Mouse (Mus musculus): ENCODE measurements around the gene Olfml2a. TPM values are rescaled to one million over a fixed set of nuclear protein-coding genes. Genes with fewer than 3 reads are reported as not detected.

The Olfml2a gene
- total RNA-seq, 1 experiment from 2014 or later: not detected

DNA sequence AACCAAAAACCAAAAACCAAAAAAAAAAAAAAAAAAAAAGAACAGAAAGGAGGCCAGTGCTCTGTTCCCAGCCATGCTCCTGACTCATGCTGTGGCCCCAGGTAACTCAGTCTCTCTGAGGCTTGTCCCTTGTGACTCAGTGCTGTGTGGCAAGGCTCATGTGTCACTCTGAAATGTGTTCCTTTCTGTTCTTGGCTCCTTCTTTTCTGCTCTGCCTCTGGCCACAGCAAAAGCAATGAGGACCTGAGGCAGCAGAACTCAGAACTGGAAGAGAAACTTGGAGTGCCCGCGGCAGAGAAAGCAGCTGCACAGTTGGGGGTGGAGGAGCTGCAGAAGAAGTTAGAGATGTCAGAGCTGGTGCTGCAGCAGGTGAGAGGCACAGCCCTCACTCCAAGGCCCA, 42.4 kb downstream of the Olfml2a start:
- no peak for ATAC-seq (replicated peaks; ENCODE audit: insufficient number of reproducible peaks, low FRiP score, low TSS enrichment, poor library complexity, severe bottlenecking)

DNA sequence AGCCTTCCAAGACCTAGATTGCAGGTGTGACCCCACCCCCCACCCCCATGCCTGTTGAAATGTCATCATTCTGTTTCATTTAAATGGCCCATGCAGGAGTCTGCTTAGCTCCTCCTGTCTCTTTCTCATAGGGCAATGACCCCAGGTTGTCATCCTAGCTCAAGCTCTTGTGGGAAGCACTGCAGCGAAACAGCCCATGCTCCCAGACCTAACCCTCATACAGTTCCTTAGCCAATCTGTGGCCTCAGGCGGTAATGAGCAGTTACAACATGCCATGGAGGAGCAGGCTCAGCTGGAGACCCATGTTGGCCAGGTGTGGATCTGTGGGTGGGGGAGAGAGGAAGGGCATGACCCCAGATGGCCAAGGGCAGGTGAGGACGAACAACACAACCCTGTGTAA, 43.4 kb downstream of the Olfml2a start:
- no peak for ATAC-seq (replicated peaks; ENCODE audit: insufficient number of reproducible peaks, low FRiP score, low TSS enrichment, poor library complexity, severe bottlenecking)

DNA sequence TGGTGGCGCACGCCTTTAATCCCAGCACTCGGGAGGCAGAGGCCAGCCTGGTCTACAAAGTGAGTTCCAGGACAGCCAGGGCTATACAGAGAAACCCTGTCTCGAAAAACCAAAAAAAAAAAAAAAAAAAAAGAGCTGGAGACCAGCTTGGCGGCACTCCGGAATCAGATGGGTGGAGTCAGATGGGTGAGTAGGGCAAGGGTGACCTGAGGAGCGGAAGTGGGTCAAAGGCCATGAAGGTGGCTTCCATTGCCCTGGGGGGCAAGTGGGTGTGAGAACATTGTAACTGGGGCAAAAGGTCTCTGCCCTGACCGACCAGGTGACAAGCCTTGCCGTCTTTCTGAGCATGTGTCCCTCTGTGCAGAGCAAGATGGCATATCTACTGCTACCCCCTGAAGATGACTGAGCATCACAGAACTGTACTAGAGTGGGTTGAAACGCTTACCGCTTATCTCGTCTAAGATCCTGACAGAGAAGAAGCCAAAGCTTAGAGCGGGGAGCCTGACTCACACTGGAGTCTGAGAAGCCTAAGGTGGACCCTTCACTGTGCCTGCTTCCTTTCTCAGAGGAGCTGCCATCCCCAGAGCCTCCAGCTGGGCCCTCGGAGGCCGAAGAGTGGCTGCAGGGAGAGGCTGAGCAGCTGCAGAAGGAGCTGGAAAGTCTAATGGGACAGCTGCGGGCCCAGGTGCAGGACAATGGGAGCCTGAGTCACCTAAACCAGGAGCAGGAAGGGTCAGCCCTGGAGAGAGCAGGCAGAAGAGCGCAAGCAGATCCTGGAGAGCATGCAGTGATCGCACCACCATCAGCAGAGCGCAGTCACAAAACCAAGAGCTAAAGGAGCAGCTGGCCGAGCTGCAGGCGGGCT, 44.4 kb downstream of the Olfml2a start:
- ATAC-seq (replicated peaks; ENCODE audit: insufficient number of reproducible peaks, low FRiP score, low TSS enrichment, poor library complexity, severe bottlenecking): no peak

DNA sequence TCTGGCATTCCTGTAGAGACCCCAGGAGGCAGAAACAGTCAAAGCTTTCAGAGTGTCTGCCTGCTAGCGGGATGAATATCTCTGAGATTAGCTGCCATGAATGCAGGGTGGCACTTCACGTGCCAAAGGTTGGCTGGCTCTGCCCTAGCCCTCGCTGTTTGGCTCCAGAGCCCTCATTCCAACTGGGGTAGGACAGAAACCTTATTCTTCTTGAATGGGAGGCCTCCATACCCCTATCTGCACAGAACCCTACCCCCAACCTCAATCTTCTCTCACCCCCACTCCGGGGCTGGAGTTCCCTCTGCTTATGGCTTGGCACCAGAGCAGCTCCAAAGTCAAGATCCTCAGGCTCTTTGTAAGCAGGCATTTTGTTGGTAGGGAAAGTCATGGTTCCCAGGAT, 46.1 kb downstream of the Olfml2a start:
- ATAC-seq (replicated peaks; ENCODE audit: insufficient number of reproducible peaks, low FRiP score, low TSS enrichment, poor library complexity, severe bottlenecking): no peak

DNA sequence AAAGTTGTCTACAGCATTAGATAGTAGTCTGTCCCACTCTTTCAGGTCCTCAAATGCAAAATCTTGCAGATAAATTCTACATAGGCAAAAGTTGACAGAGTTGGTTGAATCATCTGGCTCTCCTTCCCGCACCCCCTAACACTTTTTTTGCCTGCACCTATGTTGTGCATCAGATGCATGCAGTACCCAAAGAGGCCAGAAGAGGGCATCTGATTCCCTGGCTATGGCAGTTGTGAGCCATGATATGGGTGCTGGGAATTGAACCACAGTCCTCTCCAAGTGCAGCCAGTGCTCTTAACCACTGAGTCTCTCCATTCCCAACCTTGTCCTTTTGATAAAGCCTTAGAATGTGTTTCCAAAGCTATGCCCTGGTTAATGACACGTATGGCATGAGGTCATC, 51.7 kb downstream of the Olfml2a start:
- ATAC-seq (replicated peaks; ENCODE audit: insufficient number of reproducible peaks, low FRiP score, low TSS enrichment, poor library complexity, severe bottlenecking): no peak

DNA sequence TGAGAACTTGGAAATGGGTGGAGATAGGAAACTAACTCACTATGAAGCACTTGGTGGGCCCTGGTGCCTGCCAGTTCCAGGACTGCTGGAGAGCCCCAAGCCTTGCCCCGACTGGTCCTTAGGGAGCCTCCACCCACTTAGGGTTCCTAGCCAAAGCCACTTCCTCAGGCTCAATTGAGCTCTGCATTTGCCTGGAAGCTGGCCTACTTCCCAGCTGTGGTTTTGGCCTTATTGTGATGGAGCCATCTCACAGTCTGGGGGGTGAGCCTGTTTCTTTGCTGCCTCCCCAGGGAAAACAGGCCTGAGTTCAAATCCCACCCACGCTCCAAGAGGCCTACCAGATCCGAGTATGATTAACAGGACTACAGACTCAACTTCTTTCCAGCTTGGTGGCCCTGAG, 54.8 kb downstream of the Olfml2a start:
- ATAC-seq (replicated peaks; ENCODE audit: insufficient number of reproducible peaks, low FRiP score, low TSS enrichment, poor library complexity, severe bottlenecking): no peak

DNA sequence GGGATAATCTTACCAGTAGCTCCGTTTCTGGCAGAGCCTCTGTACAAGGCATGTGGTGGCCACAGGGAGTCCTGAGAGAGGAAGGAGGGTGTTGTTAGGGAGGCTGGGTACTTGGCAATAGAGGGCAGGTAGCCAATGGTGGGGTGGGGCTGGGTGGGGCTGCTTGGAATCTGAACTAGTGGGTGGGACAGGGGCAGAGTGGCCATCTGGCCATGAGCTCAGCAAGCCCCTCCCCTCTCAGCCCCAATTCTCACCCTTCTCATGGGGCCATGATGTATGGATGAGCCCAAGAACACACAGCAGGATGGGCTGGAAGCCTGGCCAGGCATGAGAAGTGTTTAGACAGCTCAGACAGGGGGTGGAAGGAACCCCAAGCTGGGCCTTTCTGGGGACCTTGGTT, 55.6 kb downstream of the Olfml2a start:
- no peak for ATAC-seq (replicated peaks; ENCODE audit: insufficient number of reproducible peaks, low FRiP score, low TSS enrichment, poor library complexity, severe bottlenecking)

DNA sequence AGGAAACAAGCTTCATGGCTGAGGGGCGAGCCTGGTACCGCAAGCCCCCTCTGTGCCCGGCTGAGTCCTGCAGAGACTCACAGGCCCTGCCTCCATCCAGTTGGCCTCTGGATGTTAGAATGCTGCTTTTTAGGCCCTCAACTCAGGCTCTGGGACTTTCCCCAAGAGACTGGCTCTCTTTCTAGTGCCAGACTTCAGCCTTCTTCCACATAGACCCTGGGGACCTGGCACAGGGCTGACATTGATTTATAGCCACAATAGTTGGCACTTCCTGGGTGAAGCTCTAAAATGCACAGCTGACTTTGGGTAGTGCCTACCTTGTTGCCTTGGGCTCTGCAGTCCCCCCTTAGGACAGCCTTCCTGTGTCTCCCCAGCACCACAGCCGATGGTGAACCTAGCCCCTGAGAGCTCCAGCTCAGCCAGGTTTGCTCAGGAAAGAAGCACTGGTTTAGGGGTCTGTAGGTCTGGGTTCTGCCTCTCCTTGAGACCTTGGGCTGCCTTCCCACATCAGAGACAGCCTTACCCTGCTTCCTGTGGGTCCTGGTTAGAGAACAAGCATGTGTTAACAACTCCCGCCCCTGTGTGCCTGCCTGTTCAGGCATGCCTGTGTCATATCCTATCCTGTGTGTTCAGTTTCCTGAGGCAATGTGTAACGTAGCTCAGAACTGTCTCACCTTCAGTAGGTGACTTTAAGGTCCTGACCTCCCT, 56.2 kb downstream of the Olfml2a start:
- ATAC-seq (replicated peaks; ENCODE audit: insufficient number of reproducible peaks, low FRiP score, low TSS enrichment, poor library complexity, severe bottlenecking): no peak

DNA sequence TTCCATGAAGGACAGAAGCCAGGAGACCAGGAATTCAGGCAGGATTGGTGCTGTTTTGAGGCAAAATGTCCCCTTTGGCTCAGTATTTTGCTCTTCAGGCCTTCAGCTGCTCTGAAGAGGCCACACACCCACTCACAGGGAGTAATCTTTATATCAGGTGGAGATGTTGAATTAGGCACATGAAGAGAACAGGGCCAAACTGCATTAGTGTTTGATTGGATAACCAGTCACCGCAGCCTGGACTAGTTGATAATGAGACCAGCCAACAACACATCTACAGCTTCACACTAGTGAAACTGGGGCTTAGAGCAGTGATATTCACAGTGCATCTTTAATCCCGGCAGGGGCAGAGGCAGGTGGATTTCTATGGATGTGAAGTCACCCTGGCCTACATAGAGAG, 57.2 kb downstream of the Olfml2a start:
- no peak for ATAC-seq (replicated peaks; ENCODE audit: insufficient number of reproducible peaks, low FRiP score, low TSS enrichment, poor library complexity, severe bottlenecking)

DNA sequence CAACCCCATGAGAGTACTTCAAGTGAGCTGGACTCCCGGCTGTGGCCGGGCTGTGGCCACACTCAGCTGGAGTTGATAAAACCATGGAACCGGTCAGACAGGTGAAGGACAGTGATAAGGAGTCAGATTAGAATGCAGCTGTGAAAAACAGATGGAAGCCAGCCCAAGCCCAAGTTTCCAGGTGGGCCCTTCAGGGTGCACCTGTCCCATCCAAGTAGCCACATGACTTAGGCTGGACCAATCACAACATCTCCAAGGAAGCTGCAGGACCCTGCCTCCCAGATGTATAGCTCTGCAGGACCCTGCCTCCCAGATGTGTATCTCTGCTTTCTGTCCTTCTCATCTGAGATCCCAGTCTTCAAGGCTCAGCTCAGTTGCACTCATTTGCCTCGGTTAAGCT, 60.2 kb downstream of the Olfml2a start:
- ATAC-seq (replicated peaks; ENCODE audit: insufficient number of reproducible peaks, low FRiP score, low TSS enrichment, poor library complexity, severe bottlenecking): no peak

DNA sequence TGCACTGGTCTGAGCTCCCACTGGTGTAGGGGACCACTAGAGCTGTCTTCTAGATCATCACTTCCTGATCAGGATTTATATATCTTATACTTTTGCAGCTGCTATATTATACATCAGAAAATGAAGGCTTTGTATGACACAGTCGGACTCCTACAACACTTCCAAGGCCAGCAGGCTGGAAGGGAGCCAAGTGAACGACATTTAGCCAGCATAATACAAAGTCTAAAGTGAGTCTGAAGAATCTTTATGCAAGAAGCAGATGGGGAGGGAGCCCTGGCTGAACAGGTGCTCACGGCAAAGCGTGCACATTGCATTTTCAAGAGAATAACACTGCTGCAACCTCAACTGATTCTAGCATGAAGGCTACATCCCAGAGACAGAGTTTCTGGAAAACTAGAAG, 60.7 kb downstream of the Olfml2a start:
- no peak for ATAC-seq (replicated peaks; ENCODE audit: insufficient number of reproducible peaks, low FRiP score, low TSS enrichment, poor library complexity, severe bottlenecking)

DNA sequence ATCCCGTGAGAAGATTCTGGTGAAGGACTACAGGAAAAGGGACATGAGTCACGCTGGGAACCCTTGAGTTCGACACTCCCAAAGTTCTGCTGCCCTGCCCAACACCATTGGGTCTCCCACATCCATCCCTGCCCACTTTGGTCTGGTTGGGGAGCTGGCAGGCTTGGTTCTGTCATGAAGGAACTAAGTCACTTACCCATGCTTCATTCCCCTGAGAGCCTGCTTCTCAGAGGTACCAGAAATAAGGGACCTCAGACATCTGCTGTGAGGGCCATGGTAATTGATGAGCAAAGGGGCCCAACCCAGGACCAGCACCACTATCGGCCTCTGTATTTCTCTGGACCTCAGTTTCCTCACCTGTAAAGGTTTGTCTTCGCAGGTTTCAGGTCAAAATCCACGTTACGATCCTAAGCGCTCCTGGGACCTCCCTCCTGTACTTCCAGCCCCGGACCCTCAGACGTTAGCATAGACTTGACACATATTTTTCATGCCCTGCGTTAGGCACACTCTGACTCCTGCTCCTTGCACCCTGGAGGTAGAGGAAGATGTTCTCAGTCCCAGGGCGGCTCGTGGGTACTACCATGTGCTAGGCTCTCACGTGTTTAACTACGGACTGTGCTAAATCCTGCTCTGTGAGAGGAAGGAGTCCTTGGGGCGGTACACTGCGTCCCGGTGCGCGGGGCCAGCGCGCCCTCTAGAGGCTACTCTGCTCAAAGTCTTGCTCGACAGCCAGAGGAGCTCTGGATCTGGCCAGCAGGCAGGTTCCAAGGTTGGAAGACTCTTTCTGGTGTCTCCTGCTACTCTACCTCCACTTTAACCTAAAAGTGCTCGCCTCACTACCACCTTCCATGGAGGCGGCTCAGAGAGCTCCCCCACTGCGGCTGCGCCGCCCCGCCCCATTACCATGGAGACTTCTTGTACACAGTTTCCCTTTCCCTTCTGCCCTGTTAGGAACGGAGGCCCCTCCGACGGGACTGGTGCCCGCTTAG, 65.9 kb downstream of the Olfml2a start, which contains the start of gene Wdr38:
Gene Wdr38, plus strand, starts transcription at position 91 of the 989 bp plus-strand sequence.
- peak; percentile 81 for ATAC-seq (replicated peaks; ENCODE audit: insufficient number of reproducible peaks, low FRiP score, low TSS enrichment, poor library complexity, severe bottlenecking)

DNA sequence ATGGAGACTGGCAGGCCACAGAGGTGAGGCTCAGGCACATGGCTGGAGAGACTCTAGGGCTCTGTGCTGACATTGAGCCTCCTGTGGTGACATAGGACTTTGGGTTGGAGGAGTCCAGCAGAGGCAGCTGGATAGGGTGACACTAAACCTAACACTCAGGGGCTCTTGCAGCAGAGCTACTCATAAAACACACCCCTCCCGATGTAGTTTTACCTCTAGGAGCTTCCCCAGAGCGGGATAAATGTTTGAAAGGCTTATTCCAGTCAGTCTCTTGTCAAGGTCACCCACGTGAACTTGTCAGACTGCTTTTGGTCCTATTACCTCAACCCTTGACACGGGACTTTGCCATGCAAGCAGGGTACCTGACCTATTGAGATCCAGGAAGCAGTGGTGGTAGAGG, 67.6 kb downstream of the Olfml2a start:
- no peak for ATAC-seq (replicated peaks; ENCODE audit: insufficient number of reproducible peaks, low FRiP score, low TSS enrichment, poor library complexity, severe bottlenecking)

DNA sequence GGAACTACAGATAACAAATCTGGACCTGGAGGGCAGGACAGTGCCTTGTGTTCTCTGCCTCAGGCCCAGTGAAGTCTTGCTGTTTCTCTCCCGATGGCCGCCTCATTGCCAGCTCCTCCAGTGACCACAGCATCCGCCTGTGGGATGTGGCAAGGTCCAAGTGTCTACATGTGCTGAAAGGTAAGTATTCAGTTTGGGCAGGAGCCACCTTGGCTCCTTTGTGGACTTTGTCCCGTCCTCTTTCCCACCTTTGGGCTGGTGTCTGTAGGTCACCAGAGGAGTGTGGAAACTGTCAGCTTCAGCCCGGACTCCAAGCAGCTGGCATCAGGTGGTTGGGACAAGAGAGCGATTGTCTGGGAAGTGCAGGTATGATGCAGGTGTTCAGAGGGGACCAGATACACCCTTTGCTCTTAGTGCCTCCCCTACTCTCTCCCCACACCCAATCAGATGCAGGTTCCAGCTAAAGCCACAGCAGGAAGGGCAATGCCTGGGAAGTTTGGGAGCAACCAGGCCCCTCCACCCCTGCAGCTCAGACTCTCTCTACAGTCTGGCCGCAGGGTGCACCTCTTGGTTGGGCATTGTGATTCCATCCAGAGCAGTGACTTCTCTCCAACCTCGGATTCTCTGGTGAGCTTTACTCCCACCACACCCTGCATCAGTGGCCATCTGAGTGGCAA, 68.3 kb downstream of the Olfml2a start:
- no peak for ATAC-seq (replicated peaks; ENCODE audit: insufficient number of reproducible peaks, low FRiP score, low TSS enrichment, poor library complexity, severe bottlenecking)

DNA sequence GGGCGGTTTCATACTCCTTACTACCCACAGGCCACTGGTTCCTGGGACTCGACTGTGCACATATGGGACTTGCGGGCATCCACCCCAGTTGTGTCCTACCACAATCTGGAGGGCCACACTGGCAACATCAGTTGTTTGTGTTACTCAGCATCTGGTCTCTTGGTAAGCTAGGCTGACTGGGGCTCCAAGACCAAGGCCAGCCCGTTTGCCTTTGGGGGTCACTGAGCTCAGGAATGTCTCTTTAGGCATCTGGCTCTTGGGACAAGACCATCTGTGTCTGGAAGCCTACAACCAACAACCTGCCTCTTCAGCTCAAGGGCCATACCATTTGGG, 68.8 kb downstream of the Olfml2a start:
- ATAC-seq (replicated peaks; ENCODE audit: insufficient number of reproducible peaks, low FRiP score, low TSS enrichment, poor library complexity, severe bottlenecking): no peak

DNA sequence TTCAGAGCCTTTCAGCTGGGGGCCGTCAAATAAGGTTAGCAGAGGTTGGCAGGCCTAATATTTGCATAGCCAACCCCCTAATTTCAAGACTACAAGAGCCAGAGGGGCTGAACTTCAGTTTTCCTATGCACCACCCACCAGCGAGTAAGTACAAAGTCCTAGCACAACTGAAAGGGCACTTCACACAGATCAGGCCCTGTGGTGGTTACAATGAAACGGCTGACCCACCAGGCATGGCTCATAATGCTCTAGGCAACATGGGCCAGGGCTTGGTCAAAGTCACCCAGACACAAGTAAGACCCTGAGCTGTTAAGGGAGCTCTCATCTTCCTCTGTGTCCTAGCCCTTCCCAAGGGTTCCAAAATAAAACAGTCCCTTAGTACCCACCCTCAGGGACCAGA, 70.1 kb downstream of the Olfml2a start:
- ATAC-seq (replicated peaks; ENCODE audit: insufficient number of reproducible peaks, low FRiP score, low TSS enrichment, poor library complexity, severe bottlenecking): no peak

DNA sequence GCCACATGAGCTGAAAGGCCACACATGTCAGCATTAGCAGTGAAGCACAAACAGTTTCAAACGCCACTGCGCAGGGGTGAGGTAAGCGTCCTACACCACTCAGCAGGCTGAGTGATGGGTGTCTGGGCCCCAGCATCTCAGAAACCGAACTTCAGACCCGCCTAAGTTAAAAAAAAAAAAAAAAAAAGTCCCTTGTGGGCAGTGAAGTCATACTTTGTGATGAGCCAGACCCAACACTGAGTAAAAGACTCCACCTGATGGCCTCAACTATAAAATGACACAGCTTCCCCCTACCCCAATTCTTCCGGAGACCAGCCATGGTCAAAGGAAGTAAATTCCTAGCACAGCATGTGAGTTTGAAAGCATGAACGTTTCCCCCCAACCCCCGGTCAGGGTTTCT, 71.3 kb downstream of the Olfml2a start:
- ATAC-seq (replicated peaks; ENCODE audit: insufficient number of reproducible peaks, low FRiP score, low TSS enrichment, poor library complexity, severe bottlenecking): no peak

DNA sequence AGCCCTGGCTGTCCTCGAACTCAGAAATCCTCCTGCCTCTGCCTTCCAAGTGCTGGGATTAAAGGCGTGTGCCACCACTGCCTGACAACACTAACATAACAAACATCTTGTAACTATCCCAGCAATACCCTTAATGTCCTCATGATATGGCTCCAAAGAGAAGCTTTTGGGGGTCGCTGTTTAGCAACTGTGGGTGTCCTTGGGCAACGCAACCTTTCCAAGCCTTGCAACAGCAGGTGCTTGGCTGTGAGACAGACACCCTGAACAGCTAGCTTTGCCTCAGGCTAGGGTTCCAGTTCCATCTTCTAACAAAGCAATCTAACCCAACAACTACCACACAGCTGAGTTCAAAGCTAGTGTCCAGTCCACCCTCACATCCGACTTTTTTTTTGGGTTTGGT, 71.7 kb downstream of the Olfml2a start:
- ATAC-seq (replicated peaks; ENCODE audit: insufficient number of reproducible peaks, low FRiP score, low TSS enrichment, poor library complexity, severe bottlenecking): no peak

DNA sequence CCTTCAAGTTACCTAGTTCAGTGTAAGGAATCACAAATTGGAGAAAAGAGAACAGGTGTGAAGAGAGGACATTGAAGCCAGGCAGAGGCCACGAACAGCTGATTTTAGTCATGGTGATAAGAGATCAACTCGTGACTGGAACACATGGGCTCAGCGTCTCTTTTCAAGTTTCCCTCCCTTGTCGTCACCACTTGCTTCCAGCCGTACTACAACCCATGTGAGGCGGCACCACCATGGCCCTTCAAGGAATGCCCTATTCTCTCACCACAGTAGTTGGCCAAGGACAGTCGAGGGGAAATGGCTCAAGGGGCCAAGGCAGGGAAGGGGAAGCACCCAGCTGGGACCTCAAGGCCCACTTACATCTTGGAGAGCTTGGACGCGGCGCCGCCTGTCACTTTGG, 72.6 kb downstream of the Olfml2a start:
- ATAC-seq (replicated peaks; ENCODE audit: insufficient number of reproducible peaks, low FRiP score, low TSS enrichment, poor library complexity, severe bottlenecking): no peak
